Mouse (Mus musculus) frontal cortex, postnatal 25 days (tissue): ENCODE measurements around the gene Wdr82.

Source experiments
- DNase-seq, 2 experiments: peaks; one replicate each; pipeline ENCODE4 v3.0.0; 2022; ENCODE audit warnings: low spot score in 2 of 2

Wdr82 gene

GRCm38 (mm10) chr9:106197732-106198131 is 27.0 kb downstream of the Wdr82 start:
- DNase-seq: no peak

GRCm38 (mm10) chr9:106198962-106199458 is 28.3 kb downstream of the Wdr82 start:
- DNase-seq: no peak

GRCm38 (mm10) chr9:106199535-106200272 is 29.0 kb downstream of the Wdr82 start, which contains the start of gene Ppm1m:
TSS of gene Ppm1m (minus strand) at chr9:106199746.
- DNase-seq: no peak

- DNase-seq: no peak
Observed at GRCm38 (mm10) chr9:106201895-106202294, 31.2 kb downstream of the Wdr82 start.

GRCm38 (mm10) chr9:106202819-106203636 is 32.3 kb downstream of the Wdr82 start, which contains the start of gene Twf2:
TSS of gene Twf2 (plus strand) at chr9:106203108.
- DNase-seq: peak; percentile 70 to 81

- no peak for DNase-seq
Observed at GRCm38 (mm10) chr9:106203990-106204851, 33.5 kb downstream of the Wdr82 start.

- DNase-seq: no peak
Observed at GRCm38 (mm10) chr9:106205713-106206290, 35.1 kb downstream of the Wdr82 start.

GRCm38 (mm10) chr9:106206515-106206914 is 35.8 kb downstream of the Wdr82 start:
- DNase-seq: no peak

GRCm38 (mm10) chr9:106208181-106208580 is 37.5 kb downstream of the Wdr82 start:
- DNase-seq: no peak

GRCm38 (mm10) chr9:106209954-106210353 is 39.2 kb downstream of the Wdr82 start:
- DNase-seq: no peak

- no peak for DNase-seq
Observed at GRCm38 (mm10) chr9:106210853-106211609, 40.3 kb downstream of the Wdr82 start.

GRCm38 (mm10) chr9:106211680-106212593 is 41.2 kb downstream of the Wdr82 start:
- peak; percentile 77 to 79 for DNase-seq

GRCm38 (mm10) chr9:106212594-106212981 is 41.9 kb downstream of the Wdr82 start:
- no peak for DNase-seq

- DNase-seq: no peak
Observed at GRCm38 (mm10) chr9:106215341-106216125, 44.8 kb downstream of the Wdr82 start.

- no peak for DNase-seq
Observed at GRCm38 (mm10) chr9:106216971-106217370, 46.2 kb downstream of the Wdr82 start.

GRCm38 (mm10) chr9:106220894-106221523 is 50.3 kb downstream of the Wdr82 start:
- DNase-seq: no peak

- DNase-seq: no peak
Observed at GRCm38 (mm10) chr9:106222261-106222851, 51.6 kb downstream of the Wdr82 start, which contains the start of gene Tlr9. TSS of gene Tlr9 (plus strand) at chr9:106222598.

GRCm38 (mm10) chr9:106222994-106223393 is 52.3 kb downstream of the Wdr82 start:
- DNase-seq: no peak
